Mouse (Mus musculus) liver, adult 2 months (tissue): Measurements from ENCODE around the gene Agrp.

Source experiments
- CTCF ChIP-seq: fragments of 200-500 bp; IDR thresholded peaks from 2 replicates; pipeline ENCODE4 v1.5.1; 2011; ENCODE audit warnings: low read depth, low read length, control low read depth
- POLR2A ChIP-seq: fragments of 200-500 bp; IDR thresholded peaks from 2 replicates; pipeline ENCODE4 v1.6.1; 2011; ENCODE audit warnings: low read length, control low read depth; ENCODE audit not compliant: insufficient read depth; ENCODE audit errors: extremely low read depth

- TF ChIP-seq CTCF: no peak
- no peak for TF ChIP-seq POLR2A
These were observed 49.4 kb upstream of the Agrp start for GRCm38 (mm10) chr8:105686551-105686950.
